Mouse (Mus musculus) hindbrain, postnatal 0 days (tissue): ENCODE results near the gene Rgs10. TPM values are rescaled to one million over a fixed set of nuclear protein-coding genes. Genes with fewer than 3 reads are reported as not detected.

Source experiments
- ATAC-seq: fragments of 200-750 bp; cut with Nextera tagmentation; 2 replicates; pipeline ENCODE4 v1.8.0; 2017; ENCODE audit warnings: mild to moderate bottlenecking, moderate TSS enrichment, moderate library complexity
- DNase-seq: peaks from one replicate; pipeline ENCODE4 v3.0.0-alpha.2; 2015; ENCODE audit warnings: low spot score
- H3K27ac ChIP-seq: fragments of 300-500 bp; sonication (generic); 2 replicates; pipeline ENCODE4 v1.5.1; 2014; ENCODE audit warnings: mild to moderate bottlenecking
- H3K27me3 ChIP-seq: fragments of 300-500 bp; sonication (generic); 2 replicates; pipeline ENCODE4 v1.6.1; 2014; ENCODE audit warnings: low read length, mixed read lengths; ENCODE audit not compliant: insufficient read depth
- H3K36me3 ChIP-seq: fragments of 300-500 bp; sonication (generic); 2 replicates; pipeline ENCODE4 v1.6.1; 2014; ENCODE audit warnings: low read length, mixed read lengths; ENCODE audit not compliant: insufficient read depth
- H3K4me1 ChIP-seq: fragments of 300-500 bp; sonication (generic); 2 replicates; pipeline ENCODE4 v1.6.1; 2014; ENCODE audit warnings: antibody characterized with exemption, low read length, mixed read lengths; ENCODE audit not compliant: insufficient read depth
- H3K4me2 ChIP-seq: fragments of 300-500 bp; sonication (generic); 2 replicates; pipeline ENCODE4 v1.6.1; 2014; ENCODE audit warnings: low read depth, mild to moderate bottlenecking, low read length, moderate library complexity, mixed read lengths
- H3K4me3 ChIP-seq: fragments of 300-500 bp; sonication (generic); 2 replicates; pipeline ENCODE4 v1.5.1; 2014; ENCODE audit warnings: low read length
- H3K9ac ChIP-seq: fragments of 300-500 bp; sonication (generic); replicated peaks from 2 replicates; pipeline ENCODE4 v1.6.1; 2014; ENCODE audit warnings: mild to moderate bottlenecking, low read length, moderate library complexity, mixed read lengths
- H3K9me3 ChIP-seq: fragments of 300-500 bp; sonication (generic); 2 replicates; pipeline ENCODE4 v1.6.1; 2016; ENCODE audit warnings: low read length, mixed read lengths
- CTCF ChIP-seq: IDR thresholded peaks from 2 replicates; pipeline ENCODE4 v1.5.1; 2016; ENCODE audit warnings: antibody characterized with exemption, control low read depth, low read depth
- WGBS: fragments of 180-500 bp; shearing (Covaris S2); extraction: QIAGEN DNeasy Blood & Tissue Kit; methylation state at CpG from one replicate; pipeline ENCODE4 v1.1.7; 2014; 5-methylcytosine and 5-hydroxymethylcytosine counted together
- polyA plus RNA-seq: library from polyadenylated mRNA; unstranded; fragments of >200 nt; fragmentation: Nextera tagmentation; extraction: Ambion mirVana; gene quantifications from 2 replicates; pipeline ENCODE4 v1.2.1, GENCODE M21; 2015
- total RNA-seq: library from RNA; depleted of rRNA; stranded (reverse); fragments of >200 nt; gene quantifications from 2 replicates; pipeline ENCODE4 v1.2.3, GENCODE M21; 2014

The Rgs10 gene
- total and polyA plus RNA-seq, 2 experiments from 2014 or later: 35.4 to 101 TPM

DNA sequence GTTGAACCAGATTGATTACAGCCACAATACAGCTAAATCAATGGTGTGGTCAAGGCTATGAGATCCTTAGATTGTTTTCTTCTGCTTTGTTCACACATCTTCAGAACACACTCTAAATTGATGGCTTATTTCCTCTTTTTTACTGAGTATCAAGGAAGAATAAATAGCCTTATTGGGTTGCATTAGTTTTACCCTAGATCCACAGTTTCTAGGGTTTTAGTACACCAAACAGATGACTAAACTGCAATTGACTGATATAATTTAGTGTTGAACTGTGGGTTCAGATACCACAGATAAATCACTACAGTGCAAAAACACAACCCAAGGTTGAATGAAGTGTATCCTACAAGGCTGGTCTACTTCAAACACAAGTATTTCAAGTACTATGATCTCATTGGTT is 39.5 kb upstream of the Rgs10 start:
- H3K4me3 ChIP-seq: no peak overlapping the region
- H3K36me3 ChIP-seq: peaks cover 14% of the 10 kb centered on the region
- TF ChIP-seq CTCF: no peak
- H3K9ac ChIP-seq: no peak overlapping the region
- H3K27me3 ChIP-seq: no peaks in the 10 kb centered on the region
- DNase-seq: no peak
- no peak for ATAC-seq
- 0 out of 2 replicates have a peak overlapping the region, but pooled peaks have one; percentile 5 for H3K4me2 ChIP-seq
- no peak overlapping the region for H3K27ac ChIP-seq
- no peaks in the 10 kb centered on the region for H3K4me1 ChIP-seq
- H3K9me3 ChIP-seq: no peaks in the 10 kb centered on the region

GRCm38 (mm10) chr7:128452731-128453130 is 34.2 kb upstream of the Rgs10 start:
- H3K27me3 ChIP-seq: no peaks in the 10 kb centered on the region
- no peak for TF ChIP-seq CTCF
- no peak for ATAC-seq
- no peaks in the 10 kb centered on the region for H3K9me3 ChIP-seq
- no peak overlapping the region for H3K4me3 ChIP-seq
- peaks cover 18% of the 10 kb centered on the region for H3K36me3 ChIP-seq
- no peak for DNase-seq
- H3K27ac ChIP-seq: no peak overlapping the region
- H3K4me2 ChIP-seq: no peak overlapping the region
- H3K9ac ChIP-seq: no peak overlapping the region
- 88% methylated on average over 1 of the region's 1 CpGs for WGBS
- H3K4me1 ChIP-seq: no peaks in the 10 kb centered on the region

DNA sequence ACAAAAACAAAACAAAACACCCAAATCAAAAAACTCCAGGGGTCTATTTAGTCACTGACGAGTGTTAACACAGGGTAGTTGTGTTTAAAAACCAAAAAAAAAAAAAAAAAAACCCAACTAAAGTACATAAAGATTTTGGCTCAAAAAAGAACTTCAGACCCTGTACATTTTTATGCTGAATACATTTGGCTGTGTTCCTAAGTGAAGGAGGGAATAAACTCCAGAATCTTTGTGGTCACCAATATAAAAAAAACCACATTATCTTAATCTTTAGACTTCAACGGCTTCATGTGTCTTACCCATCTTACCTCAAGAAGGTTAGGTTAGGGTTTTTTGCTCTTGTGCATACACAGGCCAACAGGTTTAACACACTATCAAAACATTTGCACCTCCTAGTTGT is 22.0 kb upstream of the Rgs10 start:
- Histone ChIP-seq H3K4me3 (no peak overlapping the region), H3K36me3 (peaks cover 25% of the 10 kb centered on the region; the same call in 1 of the 2 replicates), H3K9me3 (no peaks in the 10 kb centered on the region), H3K4me1 (no peaks in the 10 kb centered on the region), H3K27ac (no peak overlapping the region), H3K9ac (no peak overlapping the region), H3K27me3 (no peaks in the 10 kb centered on the region), H3K4me2 (no peak overlapping the region)
- WGBS: 83% methylated on average over 2 of the region's 2 CpGs
- no peak for DNase-seq
- ATAC-seq: no peak
- TF ChIP-seq CTCF: no peak

- Histone ChIP-seq H3K27ac (no peak overlapping the region), H3K4me2 (no peak overlapping the region), H3K4me1 (no peaks in the 10 kb centered on the region), H3K9ac (no peak overlapping the region), H3K27me3 (no peaks in the 10 kb centered on the region), H3K9me3 (no peaks in the 10 kb centered on the region), H3K36me3 (peaks cover 15% of the 10 kb centered on the region; the same call in 1 of the 2 replicates), H3K4me3 (no peak overlapping the region)
- no peak for TF ChIP-seq CTCF
- 96% methylated on average over 6 of the region's 6 CpGs for WGBS
- no peak for ATAC-seq
- no peak for DNase-seq
These were observed 20.7 kb upstream of the Rgs10 start for GRCm38 (mm10) chr7:128439251-128439650.

DNA sequence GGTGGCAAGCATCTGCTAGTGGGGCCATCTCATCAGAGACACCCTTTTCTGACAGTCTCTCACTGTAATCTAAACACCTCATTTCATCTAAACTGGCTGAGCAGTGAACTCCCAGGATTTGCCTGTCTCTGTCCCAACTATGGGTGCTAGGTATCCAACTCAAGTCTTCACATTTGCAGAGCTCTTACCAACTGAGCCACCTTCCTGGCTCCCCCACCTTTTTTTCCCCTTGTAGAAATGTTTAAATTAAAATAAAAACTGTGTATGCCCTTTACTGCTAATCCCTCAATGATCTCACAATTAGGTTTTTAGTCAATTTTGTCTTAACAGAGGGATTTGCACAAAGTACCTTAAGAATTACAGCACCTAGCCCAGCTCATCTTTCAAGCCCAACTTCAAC is 19.6 kb upstream of the Rgs10 start:
- peaks cover 8% of the 10 kb centered on the region; the same call in 1 of the 2 replicates for H3K36me3 ChIP-seq
- no peak overlapping the region for H3K9ac ChIP-seq
- no peaks in the 10 kb centered on the region for H3K4me1 ChIP-seq
- no peaks in the 10 kb centered on the region for H3K9me3 ChIP-seq
- ATAC-seq (no peak), DNase-seq (no peak)
- no peak overlapping the region for H3K4me3 ChIP-seq
- TF ChIP-seq CTCF: no peak
- H3K4me2 ChIP-seq: no peak overlapping the region
- no peak overlapping the region for H3K27ac ChIP-seq
- no peaks in the 10 kb centered on the region for H3K27me3 ChIP-seq

DNA sequence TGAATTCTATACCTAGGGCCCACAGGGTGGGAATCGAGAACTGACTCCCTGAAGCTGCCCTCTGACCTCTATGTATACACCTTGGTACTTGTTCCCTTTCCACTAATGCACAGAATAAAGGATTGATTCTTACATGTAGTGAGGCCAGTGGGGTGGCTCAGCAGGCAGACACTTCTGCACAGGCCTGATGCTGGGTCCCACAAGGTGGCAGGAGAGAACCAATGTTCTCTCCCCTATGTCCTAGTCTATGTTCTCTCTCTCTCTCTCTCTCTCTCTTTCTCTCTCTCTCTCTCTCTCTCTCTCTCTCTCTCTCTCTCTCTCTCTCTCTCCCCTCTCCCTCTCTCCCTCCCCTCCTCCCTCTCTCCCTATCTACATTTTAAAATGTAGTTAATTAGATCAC is 14.7 kb upstream of the Rgs10 start:
- no peaks in the 10 kb centered on the region for H3K36me3 ChIP-seq
- H3K27ac ChIP-seq: no peak overlapping the region
- no peak overlapping the region for H3K9ac ChIP-seq
- no peaks in the 10 kb centered on the region for H3K9me3 ChIP-seq
- DNase-seq (peak; percentile 54), ATAC-seq (peak; percentile 73; the same call in 1 of the 2 replicates)
- H3K4me3 ChIP-seq: no peak overlapping the region
- 56% methylated on average over 1 of the region's 1 CpGs for WGBS
- no peaks in the 10 kb centered on the region for H3K27me3 ChIP-seq
- peak; percentile 70 for TF ChIP-seq CTCF
- H3K4me2 ChIP-seq: no peak overlapping the region
- no peaks in the 10 kb centered on the region for H3K4me1 ChIP-seq

GRCm38 (mm10) chr7:128432574-128432973 is 14.0 kb upstream of the Rgs10 start:
- Histone ChIP-seq H3K4me3 (no peak overlapping the region), H3K36me3 (no peaks in the 10 kb centered on the region), H3K27me3 (no peaks in the 10 kb centered on the region), H3K9ac (no peak overlapping the region), H3K4me1 (no peaks in the 10 kb centered on the region), H3K4me2 (no peak overlapping the region), H3K27ac (no peak overlapping the region), H3K9me3 (no peaks in the 10 kb centered on the region)
- TF ChIP-seq CTCF: no peak
- 34% methylated on average over 10 of the region's 10 CpGs for WGBS
- ATAC-seq: peak; percentile 59; the same call in 1 of the 2 replicates
- peak; percentile 25 for DNase-seq
